Mouse (Mus musculus): ENCODE results near the gene Samd8.

Samd8 gene

DNA sequence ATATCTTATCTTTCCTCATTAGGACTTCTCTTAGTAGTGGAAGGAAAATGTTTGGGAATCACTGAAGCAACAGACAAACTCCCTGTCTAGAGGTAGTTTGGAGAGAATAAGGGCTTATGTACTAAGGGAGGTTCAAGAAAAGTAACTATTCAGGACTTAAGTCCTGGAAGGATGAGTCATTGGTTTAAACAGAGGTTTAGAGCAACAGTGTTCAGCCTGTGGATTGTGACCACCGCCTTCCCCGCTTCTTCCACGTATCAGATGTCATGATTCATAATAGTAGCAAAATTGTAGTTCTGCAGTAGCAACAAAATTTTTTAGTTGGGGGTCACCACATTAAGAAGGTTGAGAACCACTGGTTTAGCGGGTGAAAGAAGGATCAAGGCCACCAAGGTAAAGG, 50.3 kb downstream of the Samd8 start:
- DNase-seq (ENCODE audit: low spot score): no peak

DNA sequence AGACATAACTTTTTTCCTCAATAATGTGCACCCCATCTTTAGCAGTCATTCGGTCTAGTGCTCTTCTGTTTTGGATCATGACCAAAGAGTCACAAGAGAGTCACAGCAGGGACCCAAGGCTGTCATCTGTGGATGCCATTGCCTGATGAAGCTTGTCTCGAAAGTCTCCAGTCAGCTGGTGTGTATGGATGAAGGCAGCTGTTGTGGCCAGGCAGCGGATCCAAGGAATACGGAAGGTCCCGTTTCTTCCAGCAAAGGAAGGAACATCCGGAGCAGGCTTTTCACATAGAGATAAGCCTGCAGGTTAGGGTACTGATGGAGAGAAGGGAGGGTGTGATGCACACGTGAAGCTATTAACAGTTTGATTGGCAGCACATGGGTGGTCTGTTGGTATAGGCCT, 51.3 kb downstream of the Samd8 start:
- no peak for DNase-seq (ENCODE audit: low spot score)

DNA sequence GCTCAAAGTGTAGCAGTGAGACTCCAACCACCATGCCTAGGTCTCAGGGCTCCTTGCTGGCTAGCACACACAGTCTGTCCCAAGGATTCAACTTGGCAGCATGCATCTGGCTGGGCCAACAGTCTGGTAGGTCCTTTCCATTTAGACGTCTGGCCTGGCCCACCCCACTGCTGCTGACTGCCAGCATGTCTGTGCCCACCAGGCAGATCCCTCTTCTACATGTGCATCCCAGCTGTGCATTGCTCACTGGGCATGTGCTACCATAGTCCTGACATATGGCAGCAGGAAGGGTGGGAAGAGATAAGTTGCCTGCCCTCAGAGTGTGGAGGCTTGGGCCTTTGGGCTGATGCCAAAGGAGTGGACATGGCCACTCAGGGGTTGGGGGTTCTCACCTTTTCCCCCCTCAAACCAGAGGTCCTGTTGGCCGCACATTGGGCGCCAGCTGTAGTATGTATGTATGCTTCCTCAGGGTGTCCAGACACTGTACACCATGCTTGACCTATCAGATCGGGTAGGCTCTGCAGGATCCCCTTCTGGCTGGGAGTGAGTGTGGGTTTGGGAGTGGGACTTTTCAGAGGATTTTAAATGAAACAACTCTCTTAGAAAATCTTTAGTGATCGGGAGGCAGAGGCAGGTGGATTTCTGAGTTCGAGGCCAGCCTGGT, 52.3 kb downstream of the Samd8 start:
- DNase-seq (ENCODE audit: low spot score): no peak

DNA sequence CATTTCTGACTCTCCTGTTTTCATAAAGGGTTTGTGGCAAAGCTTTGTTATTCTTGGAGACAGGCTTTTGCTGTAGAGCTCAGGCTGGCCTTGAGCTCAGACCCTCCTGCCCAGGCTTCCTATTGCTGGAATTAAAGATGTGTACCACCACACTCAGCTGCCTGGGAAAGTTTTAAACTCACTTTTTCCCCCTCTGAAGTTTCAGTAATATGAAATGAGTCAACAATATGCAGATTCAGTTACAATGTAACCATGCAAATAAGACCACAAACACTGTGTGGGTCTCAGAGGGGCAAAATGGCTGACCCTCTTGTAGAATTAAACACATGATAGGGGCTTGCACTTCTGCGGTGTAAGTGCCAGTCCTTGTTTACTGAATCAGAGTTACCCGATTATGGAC, 55.9 kb downstream of the Samd8 start:
- no peak for DNase-seq (ENCODE audit: low spot score)

DNA sequence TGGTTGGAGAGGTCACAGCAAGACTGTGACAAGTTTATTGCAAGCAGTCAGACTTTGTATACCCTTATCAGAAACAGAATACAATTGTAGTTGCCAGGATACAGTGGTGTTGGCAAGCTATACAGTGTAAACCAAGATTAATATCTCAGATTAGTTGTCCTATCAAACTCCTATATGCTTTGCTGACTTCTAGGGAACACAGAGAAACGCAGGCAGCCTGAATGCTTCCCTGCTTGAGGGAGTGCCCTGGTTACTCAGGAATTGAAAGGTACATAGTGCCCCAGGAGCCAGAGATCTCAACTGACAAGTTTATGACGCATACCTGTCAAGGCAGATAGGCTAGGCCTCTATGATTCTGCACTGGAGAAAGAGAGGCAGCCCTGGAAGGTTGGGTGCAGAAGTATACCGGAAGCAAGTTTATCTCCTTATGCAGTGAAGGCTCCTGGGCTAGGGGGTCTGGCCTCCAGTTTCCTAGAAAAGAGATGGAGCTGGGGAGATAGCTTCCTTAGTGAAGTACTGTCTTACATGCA, 56.4 kb downstream of the Samd8 start:
- no peak for DNase-seq (ENCODE audit: low spot score)

DNA sequence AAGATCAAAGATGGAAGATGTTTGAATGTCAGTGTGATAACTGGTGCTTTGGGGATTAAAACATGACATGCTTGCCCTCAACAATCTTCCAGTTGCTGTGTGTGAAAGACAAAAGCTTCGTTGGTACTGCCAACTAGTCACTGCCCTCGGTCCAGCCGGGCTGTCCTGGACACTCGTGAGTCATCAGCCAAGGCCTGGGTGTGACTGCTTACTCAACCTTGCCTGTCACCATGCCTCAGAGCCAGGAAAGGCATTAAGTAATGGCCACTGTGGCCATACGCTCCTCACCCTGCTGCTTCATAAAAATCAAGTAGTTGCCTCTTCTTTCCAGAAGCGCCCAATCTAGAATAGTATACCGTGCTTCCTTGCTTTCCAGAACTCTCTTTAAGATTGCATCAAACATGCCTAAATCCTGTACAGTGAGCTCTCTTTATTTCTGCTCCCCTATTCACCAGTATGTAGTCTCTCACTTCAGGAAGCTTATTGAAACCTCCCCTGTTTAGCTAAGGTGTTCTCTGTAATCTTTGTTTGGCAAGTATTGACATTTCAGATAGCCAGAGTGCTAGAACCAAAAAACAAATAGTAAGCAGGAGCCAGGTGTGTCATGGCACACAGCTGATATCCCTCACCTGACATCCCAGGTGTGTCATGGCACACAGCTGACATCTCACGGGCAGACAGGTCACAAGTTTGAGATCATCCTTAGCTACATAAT, 58.0 kb downstream of the Samd8 start:
- DNase-seq (ENCODE audit: low spot score): no peak

DNA sequence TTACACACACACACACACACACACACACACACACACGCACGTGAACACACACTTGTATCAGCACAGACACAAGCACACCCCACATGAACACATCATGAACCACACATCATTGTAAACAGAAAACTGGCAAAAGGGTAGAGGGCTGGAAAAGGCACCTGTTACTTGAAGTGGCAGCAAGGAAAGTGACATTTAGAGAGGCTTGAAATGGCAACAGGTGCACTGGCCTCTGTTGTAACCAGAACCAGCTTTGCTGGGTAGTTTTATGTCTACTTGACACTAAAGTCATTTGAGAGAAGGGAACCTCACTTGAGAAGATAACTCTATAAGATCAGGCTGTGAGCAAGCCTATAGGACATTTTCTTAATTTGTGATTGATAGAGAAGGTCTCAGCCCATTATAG, 59.1 kb downstream of the Samd8 start:
- no peak for DNase-seq (ENCODE audit: low spot score)

DNA sequence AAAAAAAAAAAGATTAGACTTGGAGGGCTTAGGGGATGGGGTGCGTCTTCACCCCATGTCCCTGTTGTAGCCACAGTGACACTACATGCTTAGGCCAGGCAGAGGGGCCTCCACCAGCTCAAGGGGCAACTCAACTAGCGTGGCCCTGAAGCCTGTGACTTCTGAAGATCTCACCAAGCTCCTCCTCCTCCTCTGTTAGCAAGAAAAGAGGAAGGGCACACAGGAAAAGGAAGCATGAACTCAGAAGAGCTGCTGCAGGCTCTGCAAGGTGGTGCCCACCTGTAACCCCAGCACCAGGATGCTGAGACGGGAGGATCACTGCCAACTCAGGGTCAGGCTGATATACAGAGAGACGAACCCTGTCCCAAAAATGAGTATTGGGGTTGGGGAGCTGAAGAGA, 61.0 kb downstream of the Samd8 start:
- DNase-seq (ENCODE audit: low spot score): no peak

DNA sequence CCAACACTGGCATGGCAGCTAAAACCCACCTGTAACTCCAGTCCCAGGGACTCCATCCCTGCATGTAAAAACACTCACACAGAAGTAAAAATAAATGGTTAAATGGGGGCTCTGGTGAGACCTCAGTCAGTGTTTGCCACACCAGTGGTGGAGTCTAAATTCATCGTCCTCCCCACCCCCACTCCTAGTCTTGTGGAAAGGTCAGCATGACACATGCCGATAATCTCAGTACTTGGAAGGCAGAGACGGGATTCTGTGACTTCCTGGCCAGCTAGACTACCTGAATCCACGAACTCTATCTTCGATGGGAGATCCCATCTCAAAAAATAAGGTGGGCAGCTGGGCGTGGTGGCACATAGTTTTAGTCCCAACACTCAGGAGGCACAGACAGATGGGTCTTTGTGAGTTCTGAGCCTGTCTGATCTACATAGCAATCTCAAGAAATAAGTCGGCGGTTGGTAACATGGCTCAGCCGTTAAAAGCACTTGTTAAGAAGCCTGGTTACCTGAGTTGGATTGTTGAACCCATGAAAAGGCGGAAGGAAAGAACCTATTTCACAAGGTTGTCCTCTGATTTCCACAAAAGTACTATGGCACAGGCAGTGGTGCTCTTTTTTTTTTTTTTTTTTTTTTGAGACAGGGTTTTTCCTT, 61.5 kb downstream of the Samd8 start:
- no peak for DNase-seq (ENCODE audit: low spot score)

DNA sequence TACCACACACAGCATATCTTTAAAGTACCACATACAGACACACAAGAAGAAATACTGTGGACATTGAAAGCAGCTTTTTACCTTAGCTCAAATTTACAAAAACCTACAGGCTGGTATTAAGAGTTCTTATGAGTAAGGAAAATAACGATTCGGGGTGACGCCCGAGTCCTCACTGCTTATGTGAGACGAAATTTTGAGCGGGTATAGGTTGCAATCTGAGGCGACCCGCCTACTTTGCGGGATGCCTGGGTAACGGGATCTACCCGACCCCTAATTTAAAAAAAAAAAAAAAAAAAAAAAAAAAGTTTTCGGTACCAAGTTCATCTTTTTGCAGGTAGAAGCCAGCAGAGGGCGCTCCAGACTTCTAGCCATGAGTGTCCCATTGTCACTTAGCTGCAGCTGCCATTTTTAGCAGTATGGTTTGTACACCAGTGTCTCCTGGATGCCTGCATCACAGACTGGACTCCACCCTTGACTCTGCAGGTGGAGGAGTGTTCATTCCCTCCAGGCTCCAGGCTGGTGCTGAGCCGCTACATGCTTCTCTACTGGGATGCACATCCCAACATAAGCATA, 62.3 kb downstream of the Samd8 start:
- peak; percentile 71 for DNase-seq (ENCODE audit: low spot score)

DNA sequence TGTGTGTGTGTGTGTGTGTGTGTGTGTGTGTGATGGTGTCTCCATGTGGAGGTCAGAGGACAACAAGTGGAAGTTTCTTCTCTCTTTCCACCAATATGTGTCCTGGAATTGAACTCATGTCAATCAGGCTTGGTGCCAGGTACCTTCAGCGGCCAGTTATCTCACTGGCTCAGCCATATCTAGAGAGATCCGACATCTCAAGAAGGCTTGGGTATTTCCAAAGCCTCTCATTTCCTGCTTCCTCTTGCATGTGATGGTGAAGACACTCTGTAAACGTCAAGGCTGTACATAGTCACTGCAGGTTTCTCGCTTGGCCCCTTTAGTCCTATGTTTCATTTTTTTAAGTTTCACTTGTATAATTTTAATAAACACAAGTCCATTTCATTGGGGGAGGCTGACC, 62.9 kb downstream of the Samd8 start:
- DNase-seq (ENCODE audit: low spot score): no peak

DNA sequence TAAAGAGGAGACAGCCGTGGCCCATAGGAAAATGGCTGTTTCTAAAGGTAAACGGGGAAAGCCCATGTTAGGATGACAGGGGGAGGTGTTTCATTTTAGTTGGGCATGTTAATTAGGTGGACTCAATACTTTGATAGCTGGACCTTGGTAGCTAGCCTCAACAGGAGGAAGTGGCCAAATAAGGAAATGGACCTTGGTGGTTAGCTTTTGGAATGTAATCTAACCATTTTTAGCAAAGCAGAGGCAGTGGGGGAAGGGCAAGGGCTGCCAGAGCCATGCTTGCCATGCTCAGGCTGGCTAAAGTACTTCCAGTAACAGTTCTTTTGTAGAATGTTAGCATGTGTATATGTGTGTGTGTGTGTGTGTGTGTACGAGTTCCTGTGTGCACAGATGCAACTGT, 63.5 kb downstream of the Samd8 start:
- DNase-seq (ENCODE audit: low spot score): peak; percentile 46

DNA sequence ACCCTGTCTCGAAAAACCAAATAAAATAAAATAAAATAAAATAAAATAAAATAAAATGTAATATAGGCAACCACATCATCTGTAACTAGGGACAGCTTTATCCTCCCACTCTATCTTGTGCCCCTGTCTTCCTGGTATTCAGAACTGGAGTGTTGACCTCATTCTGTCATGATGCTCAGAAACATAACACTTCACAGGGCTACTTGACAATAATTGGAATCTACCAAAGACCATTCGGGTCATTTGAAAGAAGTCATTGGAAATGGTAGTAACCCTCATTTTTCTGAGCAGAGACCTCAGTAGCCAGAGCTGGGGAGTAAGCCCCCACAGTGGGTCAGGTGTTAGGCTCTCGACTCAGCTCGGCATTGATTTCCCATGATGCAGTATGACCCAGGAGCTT, 64.3 kb downstream of the Samd8 start:
- DNase-seq (ENCODE audit: low spot score): no peak

DNA sequence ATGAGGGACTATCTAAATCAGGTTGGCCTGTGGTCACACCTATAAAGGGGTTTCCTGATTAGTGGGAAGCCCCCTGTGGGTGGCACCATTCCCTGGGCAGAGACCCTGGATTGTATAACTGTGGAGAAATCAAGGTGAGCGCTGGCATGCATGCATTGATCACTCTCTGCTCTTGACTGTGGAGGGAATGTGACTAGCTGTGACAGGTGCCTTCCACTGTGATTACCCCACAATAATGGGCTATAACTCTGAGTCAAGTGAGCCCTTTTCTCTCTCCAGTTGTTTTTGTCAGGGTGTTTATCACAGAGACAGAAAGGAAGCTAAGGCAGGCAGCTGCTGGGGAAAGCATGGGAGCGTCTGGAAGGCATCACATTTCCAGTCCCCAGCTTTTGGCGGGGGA, 65.9 kb downstream of the Samd8 start:
- no peak for DNase-seq (ENCODE audit: low spot score)

DNA sequence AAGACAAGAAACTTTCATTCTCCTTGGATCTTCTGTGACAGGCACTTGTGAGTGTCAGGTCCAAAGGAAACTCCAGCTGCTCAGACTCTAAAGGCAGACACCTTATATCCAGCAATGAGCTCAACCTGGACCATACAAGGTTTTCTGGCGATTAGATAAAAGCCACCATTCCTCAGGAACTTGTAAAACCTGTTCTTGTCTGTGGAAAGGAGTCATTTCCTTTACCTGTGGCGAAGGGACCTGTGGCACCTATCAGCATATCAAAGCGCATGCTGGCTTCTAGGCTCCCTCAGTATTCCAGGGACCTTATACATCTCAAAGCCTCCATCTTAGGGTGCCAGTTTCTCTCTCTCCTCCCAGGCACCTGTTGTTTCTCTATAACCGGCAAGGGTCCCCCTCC, 67.1 kb downstream of the Samd8 start:
- no peak for DNase-seq (ENCODE audit: low spot score)

DNA sequence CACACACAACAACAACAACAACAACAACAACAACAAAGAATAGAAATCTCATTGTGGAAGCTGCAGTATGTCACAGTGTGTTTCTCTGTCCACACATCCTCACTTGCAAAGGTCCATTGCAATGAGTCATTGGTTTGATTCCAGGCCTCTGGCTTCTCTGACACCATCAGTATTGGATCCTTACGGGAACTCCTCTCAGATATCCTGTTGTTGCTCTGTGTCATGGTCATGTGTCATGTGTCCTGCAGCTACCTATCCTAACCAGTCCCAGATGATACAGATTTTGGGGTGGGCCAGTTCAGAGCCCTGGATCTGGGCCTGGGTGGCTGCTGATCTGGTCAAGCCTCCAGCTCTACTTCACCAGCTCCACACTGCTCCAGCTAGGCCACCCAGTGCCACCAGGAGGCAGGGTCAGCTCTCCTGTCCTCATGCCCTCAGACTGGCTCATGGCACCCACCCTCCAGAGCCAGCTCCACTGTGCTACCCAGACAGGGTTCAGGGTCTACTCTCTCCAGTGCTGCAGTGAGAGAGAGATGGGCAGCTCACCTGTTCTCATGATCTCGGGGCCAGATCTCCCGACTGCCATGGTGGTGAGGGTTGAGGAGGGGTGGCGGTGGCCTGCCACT, 70.7 kb downstream of the Samd8 start:
- DNase-seq (ENCODE audit: low spot score): no peak

DNA sequence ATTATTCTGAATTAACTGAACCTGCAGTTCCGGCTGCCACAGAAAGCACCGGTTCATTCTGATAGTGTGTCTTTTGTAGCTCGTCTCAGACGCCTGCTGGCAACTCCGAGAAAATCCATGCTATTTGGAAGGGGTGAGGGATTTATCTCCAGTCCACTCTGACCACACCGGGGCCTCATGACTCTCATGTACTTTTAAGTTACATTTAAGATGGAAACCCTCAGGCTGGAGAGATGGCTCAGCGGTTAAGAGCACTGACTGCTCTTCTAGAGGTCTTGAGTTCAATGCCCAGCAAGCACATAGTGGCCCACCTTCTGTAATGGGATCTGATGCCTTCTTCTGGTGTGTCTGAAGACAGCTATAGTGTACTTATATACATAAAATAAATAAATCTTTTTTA, 72.0 kb downstream of the Samd8 start:
- no peak for DNase-seq (ENCODE audit: low spot score)

DNA sequence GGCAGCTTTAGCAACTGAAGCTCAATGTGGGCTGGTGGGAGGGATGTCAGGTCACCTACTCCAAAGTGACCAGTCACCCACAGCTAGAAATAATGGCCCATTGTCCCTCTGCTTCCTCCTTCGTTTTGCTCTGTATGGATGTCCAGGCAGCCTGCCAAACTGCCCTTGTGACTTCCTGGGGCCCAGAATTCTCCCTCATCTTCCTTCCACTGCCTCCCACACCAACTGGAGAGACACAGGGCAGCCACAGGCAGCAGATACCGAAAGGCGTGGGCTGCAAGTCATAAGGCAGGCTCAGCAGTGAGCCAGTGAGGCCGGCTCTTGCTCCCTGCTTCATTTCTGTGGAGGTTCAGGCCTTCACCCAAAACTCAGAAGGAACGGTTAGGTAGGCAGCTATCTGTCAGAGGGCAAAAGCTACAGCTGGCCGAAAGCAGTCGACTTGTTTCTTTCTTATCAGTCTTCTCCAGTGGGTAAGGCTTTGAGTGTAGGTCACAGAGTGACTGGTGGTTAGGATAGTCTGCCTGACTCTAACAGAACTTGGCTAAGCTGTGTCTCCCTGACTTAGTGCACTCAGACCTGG, 72.6 kb downstream of the Samd8 start:
- DNase-seq (ENCODE audit: low spot score): peak; percentile 76

DNA sequence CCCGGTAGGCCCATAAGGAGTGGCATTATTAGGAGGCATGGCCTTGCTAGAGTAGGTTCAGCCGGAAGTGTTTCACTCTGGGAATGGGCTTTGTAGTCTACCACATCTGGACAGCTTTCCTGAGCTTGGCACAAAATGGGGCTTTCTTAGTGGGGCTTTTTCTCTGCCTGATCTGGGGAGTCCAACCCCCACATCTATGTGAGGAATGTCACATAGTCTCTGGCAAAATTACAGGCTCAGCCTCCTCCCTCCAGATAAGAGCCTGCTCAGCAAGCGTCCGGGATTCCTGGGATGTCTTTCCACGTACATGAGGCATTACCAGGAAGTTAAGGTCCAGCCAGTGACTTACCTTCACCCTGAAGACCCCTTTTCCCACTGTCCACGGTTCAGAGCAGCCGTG, 73.6 kb downstream of the Samd8 start:
- no peak for DNase-seq (ENCODE audit: low spot score)

DNA sequence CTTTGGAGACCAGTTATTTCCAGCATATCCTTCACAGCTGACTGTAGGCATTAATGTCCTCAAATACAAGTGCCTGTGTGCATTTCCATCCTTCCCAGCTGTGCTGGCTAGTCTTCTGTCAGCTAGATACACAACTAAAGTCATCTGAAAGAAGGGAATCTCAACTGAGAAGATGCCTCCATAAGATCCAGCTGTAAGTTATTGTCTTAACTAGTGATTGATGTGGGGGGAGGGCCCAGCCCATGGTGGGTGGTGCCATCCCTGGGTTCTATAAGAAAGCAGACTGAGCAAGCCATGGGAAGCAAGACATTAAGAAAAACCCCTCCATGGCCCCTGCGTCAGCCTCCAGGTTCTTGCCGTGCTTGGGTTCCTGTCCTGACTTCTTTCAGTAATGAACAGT, 74.6 kb downstream of the Samd8 start, which contains the start of gene Vdac2:
Gene Vdac2 (plus strand): TSS at position 301 of the 400 bp plus-strand sequence.
- DNase-seq (ENCODE audit: low spot score): no peak

DNA sequence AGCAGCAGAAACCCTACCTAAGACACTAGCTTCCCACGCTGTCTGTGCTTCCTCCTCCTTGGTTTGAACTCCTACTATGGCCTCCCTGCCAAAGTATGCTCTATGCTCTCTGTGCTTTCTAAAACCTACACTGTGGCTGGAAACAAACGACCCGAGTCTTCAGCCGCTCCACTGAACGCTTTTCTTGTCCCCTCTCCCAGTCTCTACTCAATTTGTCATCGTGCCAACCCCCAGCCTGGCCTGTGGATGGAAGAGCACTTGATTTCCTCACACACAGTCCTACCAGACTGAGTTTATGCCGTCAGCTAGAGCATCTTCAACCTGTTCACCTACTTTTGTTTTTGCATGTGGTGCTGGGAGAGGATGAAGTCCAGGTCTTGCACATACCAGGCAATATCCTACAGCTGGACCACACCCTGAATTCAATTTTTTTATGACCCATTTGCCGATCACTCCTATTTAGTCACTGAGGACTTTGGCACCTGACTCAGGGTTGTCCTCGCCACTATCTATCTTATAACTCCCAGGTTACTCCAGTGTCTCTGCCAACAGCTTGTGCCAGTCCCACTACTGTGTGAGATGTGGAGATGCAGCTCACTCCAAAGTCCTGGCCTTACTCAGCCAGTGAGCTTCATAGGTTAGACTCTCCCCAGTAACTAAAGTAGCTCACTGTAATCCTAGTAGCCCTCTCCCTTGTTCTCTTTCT, 75.6 kb downstream of the Samd8 start:
- DNase-seq (ENCODE audit: low spot score): no peak
